Mouse (Mus musculus): ENCODE results near the gene Timm8a2.

DNA sequence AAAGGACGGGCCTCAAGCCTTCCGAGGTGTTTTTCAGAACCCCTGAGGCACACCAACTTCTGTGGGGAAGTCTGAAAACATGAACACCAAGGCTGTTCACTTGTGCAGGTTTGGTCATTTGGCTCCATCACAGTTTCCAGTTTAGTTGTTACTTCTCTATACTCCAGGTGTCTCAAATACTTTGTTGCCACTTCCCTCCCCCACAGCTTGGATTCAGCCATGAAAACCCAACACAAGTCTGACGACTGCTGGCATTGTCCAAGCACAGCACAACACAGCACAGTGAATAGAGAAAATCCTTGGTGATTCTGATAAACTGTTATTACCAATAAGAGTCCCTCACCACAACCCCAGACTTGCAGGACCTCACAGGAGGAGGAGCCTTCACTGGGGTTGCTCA lies 42.5 kb downstream of the Timm8a2 start:
- TF ChIP-seq POLR2A (IDR thresholded peaks at IDR 0.05; ENCODE audit: insufficient read depth, low read depth, low read length) (no peak), CTCF (IDR thresholded peaks at IDR 0.05; ENCODE audit: insufficient read depth, low read depth, low read length) (no peak)

All from olfactory bulb, adult 2 months (tissue).